Mouse (Mus musculus) common myeloid progenitor, adult 5-6 weeks (primary cell): ENCODE data around the gene Fam111a. TPM values are rescaled to one million over a fixed set of nuclear protein-coding genes. Genes with fewer than 3 reads are reported as not detected.
"Not testable (repeated sequence)": the region's sequence is repeated elsewhere in the genome, so short reads cannot be mapped to it uniquely, and the experiment has no call there.

ENCODE experiments used
- ATAC-seq: replicated peaks from 2 replicates; pipeline ENCODE4 v1.8.0; 2016; ENCODE audit warnings: low read depth, mild to moderate bottlenecking, moderate TSS enrichment, inconsistent platforms; ENCODE audit not compliant: poor library complexity, severe bottlenecking
- total RNA-seq: library from RNA; stranded (forward); fragments of 200-1000, 187-1606 nt; gene quantifications from 2 replicates; pipeline ENCODE4 v1.2.3, GENCODE M21; 2017

Gene Fam111a
- 182 and 222 TPM in 2 replicates for total RNA-seq

DNA sequence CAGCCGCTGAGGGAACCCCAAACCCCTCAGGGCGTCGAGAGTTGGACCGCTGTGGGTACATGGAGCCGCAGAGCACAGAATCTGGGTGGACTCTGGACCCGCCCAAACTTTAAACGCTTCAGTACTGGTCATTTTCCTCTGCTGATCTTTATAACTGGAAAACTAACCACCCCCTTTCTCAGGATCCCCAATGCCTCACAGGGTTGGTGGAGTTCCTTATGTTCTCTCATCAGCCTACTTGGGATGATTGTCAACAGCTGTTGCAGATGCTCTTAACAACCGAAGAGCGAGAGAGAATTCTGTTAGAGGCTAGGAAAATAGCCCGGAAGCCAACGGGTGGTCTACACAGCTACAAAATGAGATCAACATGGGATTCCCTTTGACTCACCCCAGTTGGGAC is at the start of gene Fam111a:
Gene Fam111a (plus strand): TSS at position 301 of the 400 bp plus-strand sequence.
- ATAC-seq, result not testable (repeated sequence)

GRCm38 (mm10) chr19:12496241-12496640 is 49.3 kb upstream of the Fam111a start:
- no peak for ATAC-seq

DNA sequence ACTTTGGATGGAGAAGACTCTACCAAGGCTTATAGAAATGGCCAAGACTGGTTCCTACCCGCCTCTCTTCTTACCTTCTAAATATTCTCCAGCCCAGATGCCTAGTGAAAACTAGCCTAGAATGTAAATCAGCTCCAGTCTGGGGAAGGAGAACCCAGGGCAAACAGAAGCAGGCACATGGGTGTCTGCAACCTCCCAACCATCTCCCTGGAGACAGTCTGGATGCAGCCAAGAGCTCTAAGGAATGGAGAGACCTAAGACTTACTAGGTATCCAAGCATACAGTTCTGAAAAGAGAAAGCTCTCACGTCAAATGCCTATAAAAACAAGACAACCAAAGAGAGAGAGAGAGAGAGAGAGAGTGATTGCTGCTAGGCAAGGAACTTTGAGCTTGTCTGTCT is 47.6 kb upstream of the Fam111a start:
- no peak for ATAC-seq

DNA sequence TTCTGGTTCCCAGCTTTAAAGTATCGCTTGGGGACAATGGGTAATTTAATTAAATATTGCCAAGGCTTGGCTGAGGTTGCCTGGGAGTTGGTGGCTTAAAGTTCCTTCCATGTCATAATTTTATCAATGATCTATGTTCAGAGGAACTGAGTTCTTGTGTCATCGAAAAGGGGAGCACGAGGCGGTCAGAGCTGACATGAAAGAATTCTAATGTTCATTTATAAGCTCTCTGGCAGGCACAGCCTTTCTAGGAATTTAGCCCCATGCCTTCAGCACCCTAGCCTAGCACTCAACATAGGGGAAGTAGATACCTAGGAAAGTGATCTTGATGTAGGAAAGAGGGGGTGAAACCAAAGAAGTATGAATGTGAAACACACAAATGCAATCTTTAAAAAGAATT is 47.2 kb upstream of the Fam111a start:
- no peak for ATAC-seq

GRCm38 (mm10) chr19:12498941-12499340 is 46.6 kb upstream of the Fam111a start:
- no peak for ATAC-seq

- no peak for ATAC-seq
Measured at GRCm38 (mm10) chr19:12499485-12499884, 46.1 kb upstream of the Fam111a start.

DNA sequence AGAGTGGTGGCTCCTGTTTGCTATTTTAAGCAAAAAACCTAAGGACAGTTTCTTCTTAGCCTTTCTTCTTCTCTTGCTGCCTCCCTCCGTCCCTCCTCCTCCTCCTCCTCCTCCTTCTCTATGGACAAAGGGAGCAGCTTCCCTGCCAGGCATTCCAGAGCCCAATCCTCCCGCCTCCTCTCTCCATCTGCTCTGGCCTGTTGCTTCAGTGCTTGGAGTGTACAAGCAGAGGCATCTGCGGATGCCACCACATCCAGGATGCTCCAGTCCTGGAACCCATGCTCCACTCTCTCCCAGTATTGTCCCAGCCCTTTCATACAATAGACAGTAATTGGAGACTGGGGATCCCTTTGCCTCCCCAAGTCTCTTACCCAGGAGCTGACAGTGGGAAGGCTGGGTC is 45.4 kb upstream of the Fam111a start:
- no peak for ATAC-seq

DNA sequence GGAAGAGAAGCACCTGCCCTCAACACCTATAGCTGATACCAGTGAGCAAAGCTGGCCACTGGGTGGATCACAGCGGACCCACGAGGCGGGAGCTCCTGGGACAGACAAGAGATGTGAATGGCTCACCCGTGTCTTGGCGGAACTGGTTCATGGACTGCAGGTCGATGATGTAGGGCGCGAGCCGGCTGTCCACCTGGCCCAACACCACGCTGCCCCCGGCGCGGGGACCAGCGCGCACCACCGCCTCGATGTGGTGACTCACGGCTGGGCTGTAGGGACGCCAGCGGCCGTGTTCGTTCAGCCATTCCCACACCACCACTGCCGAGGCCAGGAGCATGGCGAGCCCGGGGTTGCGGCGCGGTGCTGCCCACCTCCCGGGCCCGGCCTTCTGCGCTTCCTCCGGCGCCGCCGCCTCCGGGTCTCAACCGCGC is 44.6 kb upstream of the Fam111a start:
- peak; percentile 10 for ATAC-seq

DNA sequence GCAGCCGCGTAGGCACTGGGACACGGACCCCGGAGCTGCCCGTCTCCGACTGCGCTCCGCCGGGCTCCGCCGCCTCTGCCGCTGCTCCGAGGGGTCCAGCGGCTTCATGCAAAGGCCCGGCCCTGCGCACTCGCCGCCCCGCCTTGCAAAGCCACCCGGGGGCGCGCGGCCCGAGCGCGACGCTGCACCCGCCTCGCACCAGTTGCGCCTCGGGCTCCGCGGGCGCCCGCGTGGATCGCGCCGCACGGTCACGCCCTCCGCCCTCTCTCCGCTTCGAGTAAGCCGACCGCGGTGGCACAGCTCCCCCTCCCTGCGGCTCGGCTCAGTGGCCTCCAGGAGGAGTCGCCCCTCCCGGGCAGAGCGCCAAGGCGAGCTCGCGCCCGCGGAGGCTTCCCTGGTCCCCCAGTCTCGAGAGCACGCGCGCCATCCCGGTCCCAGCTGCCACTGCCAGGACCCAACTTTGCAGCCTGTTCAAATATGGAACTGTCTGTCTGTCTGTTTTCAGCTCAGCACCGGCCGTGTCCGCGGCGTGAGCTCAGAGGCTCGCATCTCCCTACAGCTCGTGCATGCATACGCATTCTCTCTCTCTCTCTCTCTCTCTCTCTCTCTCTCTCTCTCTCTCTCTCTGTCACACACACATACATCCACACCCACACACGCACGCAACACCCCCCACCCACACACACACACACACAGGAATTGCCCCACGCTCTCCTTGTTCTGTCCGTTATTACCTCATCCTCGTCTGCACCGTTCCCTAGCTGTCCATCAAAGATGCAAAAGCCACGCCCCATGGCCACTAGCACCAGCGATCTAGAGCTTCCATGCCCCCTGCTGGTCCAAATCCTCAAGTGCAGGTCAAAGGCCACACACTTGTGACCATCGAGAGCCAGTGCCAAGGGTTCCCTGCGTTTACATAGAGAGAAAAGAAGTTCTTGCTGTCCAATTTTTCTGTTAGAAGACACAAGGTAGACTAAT is 43.9 kb upstream of the Fam111a start, which contains the start of gene Dtx4:
Gene Dtx4 (minus strand): TSS at position 85 of the 978 bp plus-strand sequence.
- peak; percentile 95 for ATAC-seq

DNA sequence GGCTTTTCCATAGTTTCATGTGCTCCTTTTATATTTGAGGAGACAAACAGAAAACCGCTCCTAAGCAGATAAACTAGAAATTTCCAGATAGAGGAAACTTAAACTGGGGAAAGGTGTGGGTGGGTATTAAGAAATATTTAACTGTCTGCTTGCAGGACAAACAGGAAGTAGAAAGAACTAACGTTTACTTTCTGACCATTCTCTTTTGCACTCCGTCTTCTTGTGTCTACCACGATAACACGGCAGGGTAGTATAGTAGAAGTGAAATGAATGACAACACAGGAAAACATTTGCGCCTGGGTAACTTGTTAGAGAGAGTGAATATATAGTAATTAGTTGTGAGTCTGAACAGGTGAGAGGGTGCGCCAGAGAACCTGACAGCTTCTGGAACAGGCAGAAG is 42.8 kb upstream of the Fam111a start:
- no peak for ATAC-seq

GRCm38 (mm10) chr19:12514621-12515020 is 30.9 kb upstream of the Fam111a start:
- ATAC-seq, result no peak

GRCm38 (mm10) chr19:12517671-12518540 is 27.6 kb upstream of the Fam111a start:
- peak; percentile 97 for ATAC-seq

DNA sequence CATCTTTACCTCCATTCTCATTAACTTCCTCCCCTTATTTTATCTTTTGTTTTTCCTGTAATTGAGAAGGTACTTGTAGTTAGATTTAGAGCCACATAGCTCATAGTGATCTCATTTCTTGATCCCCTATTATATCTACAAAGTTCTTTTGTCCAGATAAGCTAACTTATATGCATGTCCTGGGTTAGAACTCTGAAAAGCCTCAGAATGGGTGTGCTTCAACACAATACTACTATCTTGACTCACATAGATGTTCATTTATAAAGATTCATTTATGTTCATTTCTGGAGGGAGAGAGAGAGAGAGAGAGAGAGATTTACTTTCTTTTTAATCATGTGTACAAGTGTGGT is 27.0 kb upstream of the Fam111a start:
- no peak for ATAC-seq

DNA sequence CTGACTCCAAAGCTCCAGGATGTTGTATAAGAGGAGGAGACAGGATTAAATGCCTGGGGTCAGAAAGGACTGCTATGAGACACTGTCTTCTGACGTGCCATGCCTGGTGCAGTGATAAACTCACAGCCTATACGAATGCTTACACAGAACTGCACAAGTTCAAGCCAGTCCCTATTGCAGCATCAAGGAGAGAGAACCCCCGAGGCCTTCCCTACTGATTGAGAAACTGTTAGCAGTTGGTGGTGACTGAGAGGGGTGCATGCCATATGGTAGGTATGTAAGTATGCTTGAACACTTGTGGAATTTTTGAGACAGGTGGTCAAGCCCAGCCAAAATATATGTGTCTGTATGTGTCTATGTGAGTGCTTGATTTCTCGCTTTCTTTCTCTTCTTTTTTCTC is 22.2 kb upstream of the Fam111a start:
- no peak for ATAC-seq

GRCm38 (mm10) chr19:12537168-12537567 is 8.4 kb upstream of the Fam111a start:
- peak; percentile 32; the same call in 1 of the 2 replicates for ATAC-seq

GRCm38 (mm10) chr19:12539975-12540374 is 5.6 kb upstream of the Fam111a start:
- ATAC-seq, result 0 out of 2 replicates have a peak, but pooled peaks have one; percentile 29

- ATAC-seq, result no peak
Measured at GRCm38 (mm10) chr19:12540727-12541126, 4.8 kb upstream of the Fam111a start.

DNA sequence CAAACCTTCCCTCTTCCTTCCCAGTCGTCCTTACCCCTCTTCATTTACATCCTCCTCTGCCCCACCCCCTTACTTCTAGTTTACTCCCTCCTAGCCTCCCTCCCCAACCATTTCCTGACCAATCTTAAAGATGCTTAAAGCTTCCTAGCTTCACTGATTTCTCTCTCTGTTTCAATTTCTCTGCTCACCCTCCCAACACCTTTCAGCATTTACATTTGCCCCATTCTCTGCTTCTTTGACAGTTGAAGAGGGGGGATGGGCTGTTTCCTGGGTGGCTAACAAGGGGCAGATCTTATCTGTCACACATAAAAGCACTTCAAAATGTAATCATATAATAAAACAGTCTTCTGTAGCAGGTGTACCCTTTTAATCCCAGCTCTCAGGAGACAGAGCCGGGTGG is 3.9 kb upstream of the Fam111a start:
- ATAC-seq, result no peak

- ATAC-seq, result 0 out of 2 replicates have a peak, but pooled peaks have one; percentile 52
Measured at GRCm38 (mm10) chr19:12549166-12549565, 3.6 kb downstream of the Fam111a start.
